Mouse (Mus musculus): ENCODE data around the gene Smad3. TPM values are rescaled to one million over a fixed set of nuclear protein-coding genes. Genes with fewer than 3 reads are reported as not detected.
A peak's percentile ranks its signal among the peaks of the same experiment; 100 is the strongest.

Smad3 gene
- total and polyA plus RNA-seq, 3 experiments: 7.5 to 10.2 TPM; not detected in 1

GRCm38 (mm10) chr9:63747645-63748295, 10.0 kb downstream of the Smad3 start (continued):
- no peak; the same call in 1 of the 2 replicates for TF ChIP-seq MAFK (IDR thresholded peaks at IDR 0.05; ENCODE audit: borderline replicate concordance, low read depth, low read length)
- no peak for TF ChIP-seq MYB (IDR thresholded peaks at IDR 0.05; ENCODE audit: low read depth, low read length)
- no peak for TF ChIP-seq MAX (IDR thresholded peaks at IDR 0.05; ENCODE audit: low read length)
- TF ChIP-seq SIN3A (IDR thresholded peaks at IDR 0.05; ENCODE audit: low read length): no peak
- TF ChIP-seq GATA1 (IDR thresholded peaks at IDR 0.05; ENCODE audit: low read depth, low read length): peak; percentile 17; the same call in 1 of the 2 replicates

- Histone ChIP-seq H3K36me3 (ENCODE audit: control insufficient read depth in 1 of 2, insufficient read depth in 2 of 2, low read length in 2 of 2) (peaks cover 0 to 62% of the 10 kb centered on the region in 2 experiments; a peak in 2 of 4 replicates), H3K9ac (ENCODE audit: control insufficient read depth, low read depth, low read length, poor library complexity, severe bottlenecking) (no peak overlapping the region), H3K4me1 (ENCODE audit: control insufficient read depth in 1 of 2, insufficient read depth in 2 of 2, low read length in 2 of 2) (peaks cover 25 to 61% of the 10 kb centered on the region in 2 experiments), H3K79me2 (ENCODE audit: control insufficient read depth, insufficient read depth, low read length, poor library complexity) (peaks cover 4% of the 10 kb centered on the region; the same call in 1 of the 2 replicates), H3K27ac (ENCODE audit: control insufficient read depth, low read depth, low read length) (no peak overlapping the region), H3K27me3 (ENCODE audit: control insufficient read depth in 1 of 2, insufficient read depth in 2 of 2, low read length in 2 of 2) (no peaks in the 10 kb centered on the region), H3K9me3 (replicated peaks; ENCODE audit: insufficient read depth, low read length) (no peaks in the 10 kb centered on the region), H3K4me3 (ENCODE audit: control insufficient read depth in 1 of 2, insufficient read depth in 1 of 2, low read depth in 2 of 2, low read length in 2 of 2) (no peak overlapping the region)
- DNase-seq (ENCODE audit: low read depth, low spot score): no peak
- TF ChIP-seq MEF2A (IDR thresholded peaks at IDR 0.05; ENCODE audit: extremely low read depth, insufficient replicate concordance, low read depth, low read length, poor library complexity, severe bottlenecking) (no peak), UBTF (IDR thresholded peaks at IDR 0.05; ENCODE audit: borderline replicate concordance, insufficient read depth, low read depth, low read length) (no peak), CHD2 (IDR thresholded peaks at IDR 0.05; ENCODE audit: low read length) (no peak), MAFK (IDR thresholded peaks at IDR 0.05; ENCODE audit: borderline replicate concordance, low read depth, low read length) (no peak), MAX (IDR thresholded peaks at IDR 0.05; ENCODE audit: low read length) (no peak), TBP (IDR thresholded peaks at IDR 0.05; ENCODE audit: low read depth, low read length) (no peak), E2F4 (IDR thresholded peaks at IDR 0.05; ENCODE audit: borderline replicate concordance, low read depth, low read length) (no peak), ELF1 (IDR thresholded peaks at IDR 0.05; ENCODE audit: low read depth, low read length) (no peak), ETS1 (IDR thresholded peaks at IDR 0.05; ENCODE audit: low read depth, low read length) (no peak), GATA1 (IDR thresholded peaks at IDR 0.05; ENCODE audit: low read depth, low read length) (no peak), BHLHE40 (IDR thresholded peaks at IDR 0.05; ENCODE audit: borderline replicate concordance, low read depth, low read length) (no peak), KAT2A (conservative IDR thresholded peaks at IDR 0.05; ENCODE audit: low read depth, low read length) (no peak)
Observed at GRCm38 (mm10) chr9:63746980-63747379, 10.8 kb downstream of the Smad3 start.

GRCm38 (mm10) chr9:63745821-63746632, 11.8 kb downstream of the Smad3 start:
- no peaks in the 10 kb centered on the region for H3K9me3 ChIP-seq (replicated peaks; ENCODE audit: insufficient read depth, low read length)
- peak overlapping the region; percentile 29 for H3K9ac ChIP-seq (ENCODE audit: control insufficient read depth, low read depth, low read length, poor library complexity, severe bottlenecking)
- peaks cover 30 to 71% of the 10 kb centered on the region in 2 experiments for H3K4me1 ChIP-seq (ENCODE audit: control insufficient read depth in 1 of 2, insufficient read depth in 2 of 2, low read length in 2 of 2)
- H3K36me3 ChIP-seq (ENCODE audit: control insufficient read depth in 1 of 2, insufficient read depth in 2 of 2, low read length in 2 of 2): peaks cover 0 to 70% of the 10 kb centered on the region in 2 experiments; a peak in 2 of 4 replicates
- peak; percentile 58 for DNase-seq (ENCODE audit: low read depth, low spot score)
- no peaks in the 10 kb centered on the region for H3K27me3 ChIP-seq (ENCODE audit: control insufficient read depth in 1 of 2, insufficient read depth in 2 of 2, low read length in 2 of 2)
- peak overlapping the region; percentile 34 for H3K27ac ChIP-seq (ENCODE audit: control insufficient read depth, low read depth, low read length)
- H3K4me3 ChIP-seq (ENCODE audit: control insufficient read depth in 1 of 2, insufficient read depth in 1 of 2, low read depth in 2 of 2, low read length in 2 of 2): no peak overlapping the region; a peak in 1 of 4 replicates
- peaks cover 4% of the 10 kb centered on the region; the same call in 1 of the 2 replicates for H3K79me2 ChIP-seq (ENCODE audit: control insufficient read depth, insufficient read depth, low read length, poor library complexity)
- TF ChIP-seq RCOR1 (IDR thresholded peaks at IDR 0.05; ENCODE audit: low read depth, low read length) (peak; percentile 75), MXI1 (IDR thresholded peaks at IDR 0.05; ENCODE audit: low read depth, low read length) (no peak), CHD2 (IDR thresholded peaks at IDR 0.05; ENCODE audit: low read length) (no peak), ZNF384 (IDR thresholded peaks at IDR 0.05; ENCODE audit: low read depth, low read length) (0 out of 2 replicates have a peak, but pooled peaks have one; percentile 1), KAT2A (conservative IDR thresholded peaks at IDR 0.05; ENCODE audit: low read depth, low read length) (no peak), MEF2A (IDR thresholded peaks at IDR 0.05; ENCODE audit: extremely low read depth, insufficient replicate concordance, low read depth, low read length, poor library complexity, severe bottlenecking) (no peak), TCF12 (IDR thresholded peaks at IDR 0.05; ENCODE audit: low read depth, low read length) (peak; percentile 86), SIN3A (IDR thresholded peaks at IDR 0.05; ENCODE audit: low read length) (peak; percentile 65), RAD21 (IDR thresholded peaks at IDR 0.05; ENCODE audit: low read depth, low read length) (no peak), SMC3 (IDR thresholded peaks at IDR 0.05; ENCODE audit: low read depth, low read length) (no peak), MAX (IDR thresholded peaks at IDR 0.05; ENCODE audit: low read length) (no peak), MAZ (IDR thresholded peaks at IDR 0.05; ENCODE audit: low read depth, low read length) (0 out of 2 replicates have a peak, but pooled peaks have one; percentile 17), UBTF (IDR thresholded peaks at IDR 0.05; ENCODE audit: borderline replicate concordance, insufficient read depth, low read depth, low read length) (no peak), TBP (IDR thresholded peaks at IDR 0.05; ENCODE audit: low read depth, low read length) (no peak), MAFK (IDR thresholded peaks at IDR 0.05; ENCODE audit: borderline replicate concordance, low read depth, low read length) (no peak), GATA1 (IDR thresholded peaks at IDR 0.05; ENCODE audit: low read depth, low read length) (peak; percentile 92), CHD1 (IDR thresholded peaks at IDR 0.05; ENCODE audit: low read depth, low read length) (no peak), POLR2AphosphoS2 (IDR thresholded peaks at IDR 0.05; ENCODE audit: low read length) (no peak), POLR2A (IDR thresholded peaks at IDR 0.05; ENCODE audit: control insufficient read depth in 1 of 2, insufficient read depth in 1 of 2, low read depth in 1 of 2, low read length in 2 of 2, poor library complexity in 1 of 2) (no peak)
